Mouse (Mus musculus) ES-Bruce4 (cell line): ENCODE results near the gene Meis2.

ENCODE experiments used
- CTCF ChIP-seq: IDR thresholded peaks from one replicate; pipeline ENCODE4 v1.8.1; 2011; ENCODE audit warnings: low read depth, low read length
- EP300 ChIP-seq: IDR thresholded peaks from 2 replicates; pipeline ENCODE4 v1.6.1; 2011; ENCODE audit warnings: low read depth, low read length; ENCODE audit not compliant: insufficient read depth

DNA sequence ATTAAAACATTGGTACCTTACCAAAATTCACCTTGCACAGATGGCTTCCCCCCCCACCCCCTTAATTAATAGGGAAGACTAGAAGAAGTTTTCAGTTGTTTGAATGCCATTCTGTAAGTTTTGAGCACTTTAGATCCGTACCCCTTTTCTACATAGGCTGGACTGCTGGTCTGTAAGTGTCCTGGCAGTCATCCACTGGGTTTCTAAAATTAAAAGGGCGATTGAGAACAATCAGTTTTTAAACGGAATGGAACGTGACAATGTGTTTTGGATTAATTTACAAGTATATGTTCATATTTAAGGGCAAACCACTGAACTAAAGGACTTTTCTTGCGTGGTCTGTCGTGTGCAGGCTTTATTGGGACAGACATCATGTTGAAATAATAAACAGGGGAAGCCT, 141.2 kb downstream of the Meis2 start:
- no peak for TF ChIP-seq CTCF
- TF ChIP-seq EP300, result no peak
